15 mouse cellular contexts compared by ENCODE assay signal in genomic region chr15:49896045-49896444, GRCm38 (mm10).
"Had no signal": no experiment of that assay in that cellular context is flagged by ENCODE, and none has a peak within 500 bp of the region (broad histone marks: within the 10 kb centered on the region; RNA-seq: fewer than 3 reads in every experiment).

No protein-coding gene starts in this region.

- H3K36me3 ChIP-seq: limb, embryonic 15.5 days; liver, embryonic 12.5 days; midbrain, embryonic 15.5 days; stomach, embryonic 15.5 days had no signal

- H3K27me3 ChIP-seq: limb, embryonic 15.5 days; liver, embryonic 12.5 days; megakaryocyte, embryonic 14.5 days; midbrain, embryonic 15.5 days; stomach, embryonic 15.5 days had no signal

- ATAC-seq: liver, embryonic 12.5 days; midbrain, embryonic 15.5 days had no signal

- H3K4me3 ChIP-seq: limb, embryonic 15.5 days; liver, embryonic 12.5 days; megakaryocyte, embryonic 14.5 days; midbrain, embryonic 15.5 days; stomach, embryonic 15.5 days had no signal

- DNase-seq: kidney, adult 11 months; kidney, adult 9 months; kidney, postnatal 36 days; lung, embryonic 14.5 days; lung, postnatal 10 days; right cerebral cortex, postnatal 14 days; thymus, postnatal 36 days had no signal

- H3K9ac ChIP-seq: limb, embryonic 15.5 days; liver, embryonic 12.5 days; lung, embryonic 14.5 days; midbrain, embryonic 15.5 days; stomach, embryonic 15.5 days had no signal

- H3K4me2 ChIP-seq: limb, embryonic 15.5 days; liver, embryonic 12.5 days; lung, embryonic 14.5 days; midbrain, embryonic 11.5 days; midbrain, embryonic 15.5 days; stomach, embryonic 15.5 days had no signal

- H3K27ac ChIP-seq: kidney, postnatal 0 days; limb, embryonic 15.5 days; liver, embryonic 12.5 days; macrophage; midbrain, embryonic 15.5 days; stomach, embryonic 15.5 days had no signal

- H3K4me1 ChIP-seq: limb, embryonic 15.5 days; liver, embryonic 12.5 days; megakaryocyte, embryonic 14.5 days; midbrain, embryonic 15.5 days; stomach, embryonic 15.5 days had no signal

- H3K9me3 ChIP-seq: limb, embryonic 15.5 days; liver, embryonic 12.5 days; megakaryocyte, embryonic 14.5 days; midbrain, embryonic 15.5 days; stomach, embryonic 15.5 days had no signal
